Mouse (Mus musculus) lung, postnatal 0 days (tissue): ENCODE data around the gene Rp9. TPM values are rescaled to one million over a fixed set of nuclear protein-coding genes. Genes with fewer than 3 reads are reported as not detected.
"Not testable (repeated sequence)": the region's sequence is repeated elsewhere in the genome, so short reads cannot be mapped to it uniquely, and the experiment has no call there.

Experiments used
- ATAC-seq: fragments of 200-750 bp; cut with Nextera tagmentation; 2 replicates; pipeline ENCODE4 v1.8.0; 2017; ENCODE audit warnings: moderate library complexity
- DNase-seq: peaks from one replicate; pipeline ENCODE4 v3.0.0-alpha.2; 2016; ENCODE audit warnings: low spot score
- H3K27ac ChIP-seq: fragments of 300-500 bp; sonication (generic); 2 replicates; pipeline ENCODE4 v1.5.1; 2014; ENCODE audit warnings: antibody characterized with exemption, mild to moderate bottlenecking, low read length, mixed read lengths
- H3K27me3 ChIP-seq: fragments of 300-500 bp; sonication (generic); replicated peaks from 2 replicates; pipeline ENCODE4 v1.6.1; 2014; ENCODE audit warnings: low read length, mixed read lengths; ENCODE audit not compliant: insufficient read depth
- H3K36me3 ChIP-seq: fragments of 300-500 bp; sonication (generic); 2 replicates; pipeline ENCODE4 v1.6.1; 2014; ENCODE audit warnings: low read length, mixed read lengths; ENCODE audit not compliant: insufficient read depth
- H3K4me1 ChIP-seq: fragments of 300-500 bp; sonication (generic); 2 replicates; pipeline ENCODE4 v1.6.1; 2014; ENCODE audit warnings: antibody characterized with exemption, low read depth, low read length, mixed read lengths; ENCODE audit not compliant: insufficient read depth
- H3K4me2 ChIP-seq: fragments of 300-500 bp; sonication (generic); replicated peaks from 2 replicates; pipeline ENCODE4 v1.6.1; 2014; ENCODE audit warnings: low read depth, mild to moderate bottlenecking, low read length, moderate library complexity, mixed read lengths
- H3K4me3 ChIP-seq: fragments of 300-500 bp; sonication (generic); 2 replicates; pipeline ENCODE4 v1.5.1; 2014; ENCODE audit warnings: low read depth, low read length
- H3K9ac ChIP-seq: fragments of 300-500 bp; sonication (generic); replicated peaks from 2 replicates; pipeline ENCODE4 v1.6.1; 2014; ENCODE audit warnings: low read depth, mild to moderate bottlenecking
- H3K9me3 ChIP-seq: fragments of 300-500 bp; sonication (generic); 2 replicates; pipeline ENCODE4 v1.6.1; 2016; ENCODE audit warnings: low read length, mixed read lengths
- CTCF ChIP-seq: IDR thresholded peaks from 2 replicates; pipeline ENCODE4 v1.5.1; 2016; ENCODE audit warnings: antibody characterized with exemption, mild to moderate bottlenecking
- EP300 ChIP-seq: IDR thresholded peaks from 2 replicates; pipeline ENCODE4 v1.6.1; 2016; ENCODE audit warnings: antibody characterized with exemption, mild to moderate bottlenecking, control low read depth
- WGBS: fragments of 180-500 bp; shearing (Covaris S2); extraction: QIAGEN DNeasy Blood & Tissue Kit; methylation state at CpG from one replicate; pipeline ENCODE4 v1.1.7; 2014; 5-methylcytosine and 5-hydroxymethylcytosine counted together
- polyA plus RNA-seq: library from polyadenylated mRNA; unstranded; fragments of >200 nt; fragmentation: Nextera tagmentation; extraction: Ambion mirVana; gene quantifications from 2 replicates; pipeline ENCODE4 v1.2.1, GENCODE M21; 2015

Rp9 gene
- polyA plus RNA-seq, 1 experiment from 2014 or later = 68.1 TPM

DNA sequence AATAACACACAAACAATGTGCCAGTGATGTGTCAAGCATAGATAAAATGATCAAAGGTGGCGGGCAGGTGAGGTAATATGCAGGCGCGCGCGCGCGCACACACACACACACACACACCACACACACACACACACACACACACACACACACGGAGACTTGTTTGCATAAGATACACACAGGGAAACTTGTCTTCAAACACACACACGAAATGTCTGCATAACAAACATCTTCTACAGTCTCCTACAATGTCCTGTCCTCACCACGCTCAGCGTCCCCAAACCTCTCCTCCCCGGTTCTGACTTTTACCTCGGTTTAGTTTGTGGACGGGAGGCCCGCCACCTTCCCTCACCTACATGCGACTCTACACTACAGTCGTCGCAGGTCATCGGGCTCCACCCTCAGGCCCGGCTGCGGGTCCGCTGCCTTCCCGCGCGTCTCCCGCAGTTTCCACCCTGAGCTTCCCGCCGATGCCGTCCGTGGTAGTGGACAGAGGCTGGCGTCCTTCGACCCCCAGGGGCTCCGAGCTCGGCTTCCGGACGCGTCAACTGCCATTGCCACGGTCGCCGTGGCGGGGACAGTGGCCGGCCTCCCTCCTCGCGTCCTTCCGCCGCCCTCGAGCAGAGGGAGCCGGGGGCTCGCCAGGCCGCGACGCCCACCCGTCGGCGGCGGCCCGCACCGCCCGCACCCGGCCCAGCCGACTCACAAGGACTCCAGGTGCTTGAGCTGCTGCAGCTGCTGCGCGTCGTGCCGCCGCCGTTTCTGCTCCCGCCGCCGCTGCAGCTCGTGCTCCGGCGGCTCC lies 2.0 kb downstream of the Rp9 start:
- H3K4me2 ChIP-seq = peak overlapping the region; percentile 90
- H3K4me3 ChIP-seq = peak overlapping the region; percentile 85
- no peaks in the 10 kb centered on the region for H3K4me1 ChIP-seq
- no peaks in the 10 kb centered on the region for H3K27me3 ChIP-seq
- peak; percentile 40 for DNase-seq
- WGBS = under 1% methylated on average over 59 of the region's 73 CpGs
- H3K27ac ChIP-seq = peak overlapping the region; percentile 92
- H3K9ac ChIP-seq = peak overlapping the region; percentile 89
- no peaks in the 10 kb centered on the region for H3K36me3 ChIP-seq
- no peak for TF ChIP-seq EP300
- no peak for TF ChIP-seq CTCF
- peak; percentile 77 for ATAC-seq
- H3K9me3 ChIP-seq = no peaks in the 10 kb centered on the region

DNA sequence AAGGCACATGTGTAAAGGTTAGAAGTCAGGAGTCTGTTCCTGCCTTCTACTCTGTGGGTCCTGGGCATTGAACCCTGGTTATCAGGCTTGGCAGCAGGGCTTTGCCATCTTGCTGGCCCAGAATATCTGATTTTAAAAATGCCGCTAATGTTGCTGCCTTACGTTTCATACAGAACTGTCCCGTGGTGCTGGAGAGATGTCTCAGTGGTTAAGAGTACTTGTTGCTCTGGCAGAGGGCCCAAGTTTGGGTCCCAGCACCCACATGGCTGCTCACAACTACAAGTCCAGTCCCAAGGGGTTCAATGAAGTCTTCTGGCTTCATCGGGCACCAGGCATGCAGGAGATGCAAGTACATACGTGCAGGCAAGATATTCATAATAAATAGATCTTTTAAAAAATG lies 3.3 kb downstream of the Rp9 start:
- H3K27ac ChIP-seq = no peak overlapping the region
- H3K36me3 ChIP-seq = no peaks in the 10 kb centered on the region
- DNase-seq (no peak), ATAC-seq (no peak)
- no peaks in the 10 kb centered on the region for H3K4me1 ChIP-seq
- no peak overlapping the region for H3K4me3 ChIP-seq
- H3K27me3 ChIP-seq = no peaks in the 10 kb centered on the region
- WGBS = 80% methylated on average over 5 of the region's 5 CpGs
- no peak overlapping the region for H3K9ac ChIP-seq
- H3K9me3 ChIP-seq = no peaks in the 10 kb centered on the region
- H3K4me2 ChIP-seq = no peak overlapping the region
- TF ChIP-seq CTCF = no peak

GRCm38 (mm10) chr9:22461946-22462345 lies 7.6 kb downstream of the Rp9 start:
- Histone ChIP-seq H3K27me3 (no peaks in the 10 kb centered on the region), H3K9ac (no peak overlapping the region), H3K4me2 (no peak overlapping the region), H3K9me3 (no peaks in the 10 kb centered on the region), H3K36me3 (peaks cover under 1% of the 10 kb centered on the region; the same call in 1 of the 2 replicates), H3K4me1 (no peaks in the 10 kb centered on the region), H3K27ac (no peak overlapping the region), H3K4me3 (no peak overlapping the region)
- WGBS = 82% methylated on average over 3 of the region's 3 CpGs
- no peak for DNase-seq
- TF ChIP-seq EP300 = no peak
- TF ChIP-seq CTCF = no peak
- no peak for ATAC-seq

- Histone ChIP-seq H3K27ac (no peak overlapping the region), H3K9ac (no peak overlapping the region), H3K4me2 (no peak overlapping the region), H3K36me3 (peaks cover 38% of the 10 kb centered on the region), H3K4me3 (no peak overlapping the region), H3K4me1 (no peaks in the 10 kb centered on the region), H3K9me3 (no peaks in the 10 kb centered on the region), H3K27me3 (no peaks in the 10 kb centered on the region)
- ATAC-seq (no peak), DNase-seq (no peak)
- 79% methylated on average over 11 of the region's 11 CpGs for WGBS
- no peak for TF ChIP-seq CTCF
- no peak for TF ChIP-seq EP300
These were observed 12.3 kb downstream of the Rp9 start for GRCm38 (mm10) chr9:22457142-22457835.

DNA sequence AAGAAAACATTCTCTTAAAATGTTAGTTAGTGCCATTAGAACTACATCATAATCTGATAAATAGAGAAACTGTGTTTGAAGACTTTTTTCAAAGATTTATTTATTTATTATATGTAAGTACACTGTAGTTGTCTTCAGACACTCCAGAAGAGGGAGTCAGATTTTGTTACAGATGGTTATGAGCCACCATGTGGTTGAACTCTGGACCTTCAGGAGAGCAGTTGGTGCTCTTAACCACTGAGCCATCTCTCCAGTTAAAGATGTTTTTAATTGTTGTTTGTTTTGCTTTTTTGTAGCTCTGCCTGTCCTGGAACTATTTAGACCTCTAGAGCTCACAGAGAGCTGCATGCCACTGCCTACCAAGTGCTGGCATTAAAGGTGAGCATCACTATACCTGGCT lies 14.5 kb downstream of the Rp9 start:
- ATAC-seq (no peak), DNase-seq (no peak)
- no peaks in the 10 kb centered on the region for H3K4me1 ChIP-seq
- H3K4me3 ChIP-seq = no peak overlapping the region
- no peak overlapping the region for H3K4me2 ChIP-seq
- H3K27me3 ChIP-seq = no peaks in the 10 kb centered on the region
- H3K27ac ChIP-seq = no peak overlapping the region
- H3K9me3 ChIP-seq = no peaks in the 10 kb centered on the region
- TF ChIP-seq EP300 = no peak
- TF ChIP-seq CTCF = no peak
- peaks cover 54% of the 10 kb centered on the region for H3K36me3 ChIP-seq
- H3K9ac ChIP-seq = no peak overlapping the region

DNA sequence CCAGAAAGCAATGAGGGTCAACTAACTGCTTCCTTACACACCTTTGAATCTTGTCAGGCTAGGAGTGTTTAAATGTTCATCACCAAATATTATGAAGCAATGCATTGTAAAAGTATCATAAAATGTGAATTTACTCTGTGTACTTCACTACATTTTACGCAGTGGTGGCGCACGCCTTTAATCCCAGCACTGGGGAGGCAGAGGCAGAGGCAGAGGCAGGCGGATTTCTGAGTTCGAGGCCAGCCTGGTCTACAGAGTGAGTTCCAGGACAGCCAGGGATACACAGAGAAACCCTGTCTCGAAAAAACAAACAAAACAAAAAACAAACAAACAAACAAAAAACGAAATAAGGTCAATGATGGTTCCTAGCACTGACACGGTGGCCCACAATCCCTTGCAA lies 15.6 kb downstream of the Rp9 start, which contains the start of gene Gm17545:
Gene Gm17545 (plus strand): TSS at position 301 of the 400 bp plus-strand sequence.
- H3K27ac ChIP-seq, H3K9ac ChIP-seq, DNase-seq, H3K4me1 ChIP-seq, H3K27me3 ChIP-seq, H3K4me2 ChIP-seq, H3K9me3 ChIP-seq, H3K4me3 ChIP-seq, ATAC-seq: not testable (repeated sequence)
- 89% methylated on average over 8 of the region's 8 CpGs for WGBS
- H3K36me3 ChIP-seq = peaks cover 64% of the 10 kb centered on the region
